Mouse (Mus musculus) bone marrow macrophage, adult 2 months (primary cell): ENCODE data around the gene Raver2. TPM values are rescaled to one million over a fixed set of nuclear protein-coding genes. Genes with fewer than 3 reads are reported as not detected.

ENCODE experiments used
- H3K27ac ChIP-seq: 2 replicates; pipeline ENCODE4 v1.5.1; 2012; ENCODE audit warnings: low read depth, low read length; ENCODE audit not compliant: insufficient read depth
- H3K4me1 ChIP-seq: 2 replicates; pipeline ENCODE4 v1.6.1; 2012; ENCODE audit warnings: low read length; ENCODE audit not compliant: control insufficient read depth, insufficient read depth
- H3K4me3 ChIP-seq: 2 replicates; pipeline ENCODE4 v1.5.1; 2012; ENCODE audit warnings: mild to moderate bottlenecking, low read length, moderate library complexity; ENCODE audit not compliant: insufficient read depth
- CTCF ChIP-seq: IDR thresholded peaks from 2 replicates; pipeline ENCODE4 v1.5.1; 2012; ENCODE audit warnings: low read depth, mild to moderate bottlenecking, low read length, moderate library complexity
- POLR2A ChIP-seq: IDR thresholded peaks from 2 replicates; pipeline ENCODE4 v1.6.1; 2012; ENCODE audit warnings: mild to moderate bottlenecking, low read depth, low read length, borderline replicate concordance
- polyA plus RNA-seq: library from polyadenylated mRNA; stranded (reverse); fragments of >200 nt; gene quantifications from 2 replicates; pipeline ENCODE4 v1.2.4, GENCODE M21; 2012; ENCODE audit not compliant: missing spikeins, insufficient read depth, insufficient read length

Gene Raver2
- polyA plus RNA-seq, 1 experiment: not detected

DNA sequence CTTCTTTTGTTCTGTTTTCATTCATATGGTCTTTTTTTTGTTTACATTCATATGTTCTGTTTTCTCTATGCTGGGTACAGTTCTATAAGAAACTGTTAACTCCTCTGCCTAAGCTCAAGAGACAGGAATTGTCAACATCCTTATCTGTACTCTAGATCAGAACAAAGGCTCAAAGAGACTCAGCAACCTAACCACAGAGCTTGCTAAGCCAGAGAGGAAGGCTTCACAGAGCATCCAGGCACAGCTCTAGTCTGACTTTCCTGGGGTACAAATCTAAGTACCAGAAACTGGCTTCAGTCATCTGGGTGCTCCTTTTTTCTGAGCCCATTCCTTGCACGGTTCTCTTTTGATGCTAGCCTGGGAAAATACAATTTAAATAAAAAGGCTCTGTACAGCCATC is 99.0 kb downstream of the Raver2 start:
- H3K27ac ChIP-seq: no peak overlapping the region

DNA sequence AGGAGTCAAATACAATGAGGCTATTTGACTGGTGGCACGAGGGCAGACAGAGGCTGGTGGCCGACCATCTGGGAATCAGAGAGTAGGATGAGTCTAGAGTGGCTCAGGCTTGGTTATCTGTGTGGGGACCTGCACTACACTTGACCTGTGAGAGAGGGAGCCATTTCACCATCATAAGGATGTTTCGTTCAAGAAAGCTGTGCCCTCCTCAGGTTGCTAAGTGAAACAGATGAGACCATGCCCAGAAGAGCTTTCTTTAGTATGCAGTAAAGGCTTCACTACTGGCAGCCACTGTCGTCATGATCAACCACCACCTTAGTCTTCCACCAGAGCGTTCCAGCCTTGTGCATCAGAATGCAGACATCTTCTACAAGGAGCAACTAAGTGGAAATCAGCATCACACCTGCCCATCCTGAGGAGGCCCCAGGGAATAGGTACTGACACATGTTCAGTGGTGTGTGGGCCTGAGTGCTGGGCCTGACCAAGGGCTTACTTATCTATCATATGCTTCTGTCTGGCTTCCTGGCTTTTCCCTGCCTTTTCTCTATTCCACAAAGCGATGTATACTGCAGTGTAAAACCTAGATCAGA is 99.5 kb downstream of the Raver2 start:
- Histone ChIP-seq H3K27ac (no peak overlapping the region), H3K4me1 (peaks cover 31% of the 10 kb centered on the region), H3K4me3 (no peak overlapping the region)
- no peak for TF ChIP-seq POLR2A
- no peak for TF ChIP-seq CTCF

More for the DNA sequence above, 99.0 kb downstream of the Raver2 start:
- Histone ChIP-seq H3K4me1 (peaks cover 27% of the 10 kb centered on the region), H3K4me3 (no peak overlapping the region)
- TF ChIP-seq POLR2A (no peak), CTCF (no peak)

DNA sequence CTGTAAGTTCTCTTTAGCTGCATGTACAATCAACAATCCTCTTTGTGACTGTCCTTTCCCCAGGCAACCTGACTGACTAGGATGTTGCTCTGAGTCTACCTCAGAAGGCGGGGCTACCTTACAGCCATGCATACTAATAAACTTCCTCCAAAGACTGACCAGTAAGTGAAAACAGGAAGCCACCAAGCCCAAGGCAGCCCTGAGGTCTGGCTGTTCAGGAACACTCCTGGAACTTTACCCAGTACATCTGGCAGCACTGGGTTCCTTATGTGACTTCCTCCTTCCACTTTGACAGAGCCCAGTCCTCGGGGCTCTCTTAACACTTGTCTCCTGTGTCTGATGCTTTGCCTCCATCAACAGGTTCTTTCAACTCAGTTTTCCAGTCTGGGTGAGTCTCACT is 104.0 kb downstream of the Raver2 start:
- peak overlapping the region; percentile 75 for H3K27ac ChIP-seq
- no peak overlapping the region for H3K4me3 ChIP-seq
- H3K4me1 ChIP-seq: peaks cover 43% of the 10 kb centered on the region
- TF ChIP-seq POLR2A (no peak), CTCF (no peak)

DNA sequence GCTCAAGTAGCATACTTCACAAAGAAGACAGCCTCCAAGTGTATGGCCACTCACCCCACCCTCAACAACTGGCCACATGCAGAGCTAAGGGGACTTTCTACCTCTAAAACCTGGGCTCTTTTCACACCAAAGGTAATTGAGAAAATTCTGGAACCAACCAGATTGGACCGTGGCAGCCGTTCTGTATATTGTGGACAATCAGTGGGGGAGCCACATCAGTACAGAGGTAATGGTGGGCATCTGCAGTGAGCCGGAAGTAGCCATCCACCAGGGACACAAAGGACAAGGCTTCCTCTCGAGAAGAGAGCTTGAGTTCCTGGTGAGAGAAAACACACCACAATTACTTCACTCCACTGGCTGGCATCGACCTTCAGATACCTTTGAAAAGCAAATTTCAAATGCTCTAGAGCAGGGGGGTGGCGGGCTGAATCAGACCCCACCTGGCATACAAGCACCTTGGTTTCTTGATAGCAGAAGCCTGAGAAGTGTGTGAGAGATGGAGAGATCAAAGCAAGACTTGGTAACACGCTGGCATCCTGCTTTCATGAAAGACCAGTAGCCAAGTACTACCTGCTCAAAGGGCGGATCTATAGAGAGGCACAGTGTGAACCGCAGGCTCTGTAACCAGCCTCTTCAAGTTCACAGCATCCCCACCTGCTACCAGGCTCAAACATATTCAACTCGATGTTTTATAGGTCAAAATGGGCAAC is 106.3 kb downstream of the Raver2 start:
- no peak overlapping the region for H3K4me3 ChIP-seq
- TF ChIP-seq POLR2A (no peak), CTCF (no peak)
- no peak overlapping the region for H3K27ac ChIP-seq
- peaks cover 36% of the 10 kb centered on the region for H3K4me1 ChIP-seq

DNA sequence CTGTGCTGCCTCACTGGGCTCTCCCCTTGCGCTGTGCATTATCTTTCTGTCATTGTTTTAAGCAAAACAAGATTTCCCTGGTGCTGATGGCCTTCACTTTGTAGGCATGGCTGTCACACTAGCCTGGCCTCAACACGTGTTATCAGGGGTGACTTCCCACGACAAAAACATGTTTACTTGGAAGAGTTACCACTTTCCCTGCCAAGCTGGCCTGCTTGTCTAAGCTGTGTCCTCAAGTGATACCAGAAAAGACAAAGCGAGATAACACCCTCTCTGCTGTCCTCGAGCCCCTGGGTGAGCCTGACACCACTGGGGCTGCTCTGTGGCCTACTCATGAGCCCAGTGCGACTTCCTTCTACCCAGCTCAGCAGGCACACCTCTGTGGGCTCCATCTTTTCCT is 107.3 kb downstream of the Raver2 start:
- TF ChIP-seq POLR2A (no peak), CTCF (no peak)
- H3K4me3 ChIP-seq: no peak overlapping the region
- H3K27ac ChIP-seq: no peak overlapping the region
- H3K4me1 ChIP-seq: peaks cover 29% of the 10 kb centered on the region

DNA sequence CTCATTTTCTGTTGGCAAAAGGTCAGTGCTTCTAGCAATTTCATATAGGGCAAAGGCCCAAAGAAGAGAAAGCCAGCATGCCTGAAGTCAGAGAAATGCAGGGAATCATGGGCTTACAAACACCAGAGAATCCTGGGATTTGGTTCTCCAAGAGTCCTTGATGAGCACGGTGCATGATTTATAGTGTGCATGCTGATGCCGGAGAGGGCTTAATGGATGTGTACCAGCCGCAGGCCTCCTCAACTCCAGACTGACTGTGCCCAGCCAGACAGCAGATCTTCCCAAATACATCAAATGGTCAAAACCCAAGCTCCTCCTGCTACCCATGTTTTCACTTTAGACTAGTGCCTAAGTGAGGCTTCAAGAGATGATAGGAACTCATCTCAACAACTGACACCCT is 109.0 kb downstream of the Raver2 start:
- no peak overlapping the region for H3K27ac ChIP-seq
- H3K4me1 ChIP-seq: peaks cover 32% of the 10 kb centered on the region
- no peak overlapping the region for H3K4me3 ChIP-seq
- no peak for TF ChIP-seq CTCF
- TF ChIP-seq POLR2A: no peak

DNA sequence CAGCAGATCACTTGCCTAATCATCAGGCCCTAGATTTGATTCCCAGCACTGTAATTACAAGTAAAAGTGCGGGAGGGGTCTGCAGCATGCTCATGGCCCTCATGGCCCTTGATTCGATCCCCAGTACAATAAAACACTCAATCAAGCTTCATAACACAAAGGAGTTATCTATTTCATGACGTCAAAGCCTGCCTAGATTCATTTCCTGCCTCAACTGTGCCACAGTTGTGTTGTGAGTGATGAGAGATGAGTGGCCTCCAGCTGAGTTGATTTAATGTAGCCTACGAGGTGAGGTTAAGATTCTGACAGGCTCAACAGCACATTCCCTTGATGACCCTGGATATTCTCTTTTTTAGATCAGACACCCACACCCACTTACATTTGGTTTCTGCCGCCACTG is 110.3 kb downstream of the Raver2 start:
- TF ChIP-seq CTCF (no peak), POLR2A (no peak)
- Histone ChIP-seq H3K27ac (no peak overlapping the region), H3K4me1 (peaks cover 30% of the 10 kb centered on the region), H3K4me3 (no peak overlapping the region)

DNA sequence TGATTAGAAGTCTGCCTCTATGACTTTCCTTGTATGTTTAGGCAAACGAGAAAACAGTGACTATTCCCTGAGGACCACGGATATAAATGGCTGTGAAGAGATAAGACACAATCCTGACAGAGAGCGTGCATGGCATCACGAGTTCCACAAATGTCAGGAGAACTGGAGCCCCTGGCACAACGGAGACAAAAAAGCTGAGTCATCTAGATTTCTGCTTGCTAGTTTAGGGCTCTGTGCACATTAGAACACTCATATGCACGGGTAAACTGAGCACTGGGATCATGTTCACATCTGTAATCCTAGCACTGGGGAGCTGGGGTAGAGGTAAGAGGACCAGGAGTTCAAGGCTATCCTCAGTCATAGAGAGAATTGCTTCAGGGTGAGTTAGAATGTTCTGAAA is 111.1 kb downstream of the Raver2 start:
- peaks cover 29% of the 10 kb centered on the region for H3K4me1 ChIP-seq
- TF ChIP-seq CTCF: no peak
- TF ChIP-seq POLR2A: no peak

DNA sequence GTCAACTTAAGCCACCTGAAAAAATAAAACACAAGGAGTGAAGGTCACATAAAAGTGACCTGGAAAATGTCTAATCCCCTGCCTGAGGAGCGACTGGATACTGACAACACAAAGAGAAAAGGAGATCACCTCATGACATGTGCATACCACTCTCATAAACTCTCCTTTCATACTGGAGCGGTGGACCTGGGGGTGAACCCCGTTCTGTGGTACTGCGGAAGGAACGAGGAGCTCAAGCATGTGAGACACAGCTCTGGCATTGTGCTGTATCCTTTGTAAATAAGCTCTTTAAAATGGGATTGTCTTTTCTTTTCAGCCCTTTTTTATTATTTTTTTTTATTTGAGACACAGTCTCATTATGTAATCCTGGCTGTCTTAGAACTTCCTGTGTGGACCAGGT is 111.9 kb downstream of the Raver2 start:
- Histone ChIP-seq H3K4me1 (peaks cover 31% of the 10 kb centered on the region), H3K4me3 (no peak overlapping the region), H3K27ac (no peak overlapping the region)
- TF ChIP-seq CTCF: no peak
- no peak for TF ChIP-seq POLR2A

More for the DNA sequence above, 111.1 kb downstream of the Raver2 start:
- no peak overlapping the region for H3K27ac ChIP-seq
- H3K4me3 ChIP-seq: no peak overlapping the region

DNA sequence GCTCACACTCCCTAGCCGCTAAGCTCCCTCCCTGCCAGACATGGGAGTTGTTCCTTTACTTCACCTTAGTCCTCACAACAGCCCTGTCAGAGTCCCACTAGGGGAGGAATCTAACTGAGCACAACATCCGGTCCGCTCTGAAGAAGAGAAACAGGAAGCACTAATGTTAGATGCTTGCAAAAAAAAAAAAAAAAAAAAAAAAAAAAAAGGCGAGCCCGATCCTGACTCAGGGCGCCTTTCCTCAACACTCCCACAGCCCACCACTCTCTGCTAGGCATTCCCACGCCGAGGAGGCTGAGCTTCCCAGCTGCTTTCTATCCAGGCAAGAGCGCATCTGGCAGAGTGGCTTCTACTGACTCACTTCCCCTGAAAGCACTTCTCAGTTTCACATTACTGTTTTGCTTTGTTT is 113.8 kb downstream of the Raver2 start:
- peaks cover 38% of the 10 kb centered on the region for H3K4me1 ChIP-seq
- H3K27ac ChIP-seq: peak overlapping the region; percentile 93

More for the DNA sequence above, 113.8 kb downstream of the Raver2 start:
- TF ChIP-seq POLR2A: no peak
- no peak for TF ChIP-seq CTCF
- peak overlapping the region; percentile 52 for H3K4me3 ChIP-seq
